Mouse (Mus musculus) intestine, postnatal 0 days (tissue): Measurements from ENCODE around the gene Dbil5. TPM values are rescaled to one million over a fixed set of nuclear protein-coding genes. Genes with fewer than 3 reads are reported as not detected.

Experiments used
- ATAC-seq: fragments of 200-750 bp; cut with Nextera tagmentation; 2 replicates; pipeline ENCODE4 v1.8.0; 2017; ENCODE audit warnings: mild to moderate bottlenecking, moderate TSS enrichment, moderate library complexity
- H3K27ac ChIP-seq: fragments of 300-500 bp; sonication (generic); 2 replicates; pipeline ENCODE4 v1.5.1; 2014; ENCODE audit warnings: mild to moderate bottlenecking, low read depth, low read length, moderate library complexity
- H3K27me3 ChIP-seq: fragments of 300-500 bp; sonication (generic); replicated peaks from 2 replicates; pipeline ENCODE4 v1.6.1; 2014; ENCODE audit warnings: low read length, mixed read lengths; ENCODE audit not compliant: control insufficient read depth, insufficient read depth
- H3K36me3 ChIP-seq: fragments of 300-500 bp; sonication (generic); 2 replicates; pipeline ENCODE4 v1.6.1; 2014; ENCODE audit warnings: mild to moderate bottlenecking, moderate library complexity; ENCODE audit not compliant: control insufficient read depth, insufficient read depth
- H3K4me1 ChIP-seq: fragments of 300-500 bp; sonication (generic); replicated peaks from 2 replicates; pipeline ENCODE4 v1.6.1; 2014; ENCODE audit warnings: antibody characterized with exemption, low read length, mixed read lengths; ENCODE audit not compliant: control insufficient read depth, insufficient read depth
- H3K4me2 ChIP-seq: fragments of 300-500 bp; sonication (generic); replicated peaks from 2 replicates; pipeline ENCODE4 v1.6.1; 2014; ENCODE audit warnings: low read depth, mild to moderate bottlenecking, moderate library complexity
- H3K4me3 ChIP-seq: fragments of 300-500 bp; sonication (generic); 2 replicates; pipeline ENCODE4 v1.5.1; 2014; ENCODE audit warnings: low read depth, low read length
- H3K9ac ChIP-seq: fragments of 300-500 bp; sonication (generic); 2 replicates; pipeline ENCODE4 v1.6.1; 2014; ENCODE audit warnings: mild to moderate bottlenecking, low read depth, low read length
- H3K9me3 ChIP-seq: fragments of 300-500 bp; sonication (generic); 2 replicates; pipeline ENCODE4 v1.6.1; 2016; ENCODE audit warnings: mixed run types; ENCODE audit not compliant: control insufficient read depth
- CTCF ChIP-seq: sonication (generic); IDR thresholded peaks from 2 replicates; pipeline ENCODE4 v1.5.1; 2016; ENCODE audit warnings: low read depth, mild to moderate bottlenecking, control low read depth, antibody characterized with exemption, moderate library complexity
- WGBS: fragments of 180-500 bp; shearing (Covaris S2); extraction: QIAGEN DNeasy Blood & Tissue Kit; methylation state at CpG from one replicate; pipeline ENCODE4 v1.1.7; 2014; 5-methylcytosine and 5-hydroxymethylcytosine counted together
- polyA plus RNA-seq: library from polyadenylated mRNA; unstranded; fragments of >200 nt; fragmentation: Nextera tagmentation; extraction: Ambion mirVana; gene quantifications from 2 replicates; pipeline ENCODE4 v1.2.1, GENCODE M21; 2015

Dbil5 gene
- polyA plus RNA-seq, 1 experiment from 2014 or later, result 0.86 TPM

DNA sequence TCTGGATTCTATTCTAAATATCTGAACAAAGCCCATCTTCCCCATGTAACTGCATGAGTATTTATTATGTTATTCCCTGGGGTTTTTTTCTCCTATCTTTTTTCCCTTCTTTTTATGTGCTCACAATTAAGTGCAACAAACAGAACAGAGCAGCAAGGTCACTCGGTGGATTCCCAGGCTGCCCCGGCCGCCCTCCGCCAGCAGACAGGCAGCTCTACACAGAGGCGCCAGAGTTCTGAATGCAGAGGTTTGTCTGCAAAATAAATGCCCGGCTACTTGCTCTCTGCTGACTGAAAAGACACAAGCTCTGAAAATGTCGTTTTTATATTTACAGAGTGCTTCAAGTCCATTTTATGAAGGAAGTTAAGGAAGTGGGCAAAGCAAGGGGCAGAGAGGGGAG is 50.1 kb downstream of the Dbil5 start:
- no peak for ATAC-seq
- no peaks in the 10 kb centered on the region for H3K4me1 ChIP-seq
- WGBS, result 68% methylated on average over 7 of the region's 7 CpGs
- H3K4me2 ChIP-seq, result no peak overlapping the region
- H3K4me3 ChIP-seq, result no peak overlapping the region
- H3K36me3 ChIP-seq, result 0 out of 2 replicates have a peak, but pooled peaks cover 6% of the 10 kb centered on the region
- no peak overlapping the region for H3K9ac ChIP-seq
- no peaks in the 10 kb centered on the region for H3K27me3 ChIP-seq
- H3K27ac ChIP-seq, result no peak overlapping the region
- H3K9me3 ChIP-seq, result no peaks in the 10 kb centered on the region
- no peak for TF ChIP-seq CTCF

DNA sequence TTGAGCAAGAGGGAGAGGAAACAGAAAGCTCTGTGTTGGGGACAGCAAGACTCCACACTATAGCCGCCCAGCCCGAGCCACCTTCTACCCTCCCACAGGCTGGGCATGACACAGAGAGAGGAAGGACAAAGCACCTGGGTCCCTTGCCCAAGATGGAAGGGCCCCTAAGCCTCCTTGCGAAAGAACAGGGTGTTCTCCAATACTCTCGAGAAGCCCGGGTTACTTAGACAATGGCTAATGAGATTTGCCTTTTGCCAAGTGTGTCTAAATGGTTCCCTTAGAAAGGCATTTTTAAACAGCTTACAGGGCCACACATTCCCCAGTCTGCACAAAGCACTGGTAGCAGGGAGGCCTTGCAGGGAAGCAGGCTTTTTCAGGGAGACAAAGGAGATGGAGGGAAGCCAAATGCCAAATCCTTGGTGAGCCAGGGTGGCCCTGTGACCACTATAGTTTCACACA is 50.6 kb downstream of the Dbil5 start:
- WGBS, result 68% methylated on average over 5 of the region's 5 CpGs
- H3K27me3 ChIP-seq, result no peaks in the 10 kb centered on the region
- H3K27ac ChIP-seq, result no peak overlapping the region
- H3K9ac ChIP-seq, result no peak overlapping the region
- H3K9me3 ChIP-seq, result no peaks in the 10 kb centered on the region
- TF ChIP-seq CTCF, result no peak
- ATAC-seq, result no peak
- 0 out of 2 replicates have a peak, but pooled peaks cover 6% of the 10 kb centered on the region for H3K36me3 ChIP-seq
- H3K4me3 ChIP-seq, result no peak overlapping the region
- no peak overlapping the region for H3K4me2 ChIP-seq
- H3K4me1 ChIP-seq, result no peaks in the 10 kb centered on the region

Other genes with a start within 250 kb of the Dbil5 start
- 0.17 TPM in 1 of 2 replicates, not detected in the other for gene 1700016K19Rik, start 217.7 kb upstream of the Dbil5 start, polyA plus RNA-seq
- 24.2 and 26.8 TPM in 2 replicates for gene Rflnb, start 189.8 kb upstream of the Dbil5 start, polyA plus RNA-seq
- gene Vps53, start 38.0 kb upstream of the Dbil5 start, polyA plus RNA-seq, result 43.3 and 44.8 TPM in 2 replicates
- 15.5 and 19.9 TPM in 2 replicates for gene Fam57a, start 37.9 kb upstream of the Dbil5 start, polyA plus RNA-seq
- 5.7 and 7.5 TPM in 2 replicates for gene Gemin4, start 56 bp downstream of the Dbil5 start, polyA plus RNA-seq
- 8.4 and 8.9 TPM in 2 replicates for gene Mrm3, start 26.1 kb downstream of the Dbil5 start, polyA plus RNA-seq
- gene Glod4, start 26.1 kb downstream of the Dbil5 start, polyA plus RNA-seq, result 68.9 and 77.2 TPM in 2 replicates
- 14.9 and 15.9 TPM in 2 replicates for gene Nxn, start 181.5 kb downstream of the Dbil5 start, polyA plus RNA-seq
- gene Timm22, start 189.3 kb downstream of the Dbil5 start, polyA plus RNA-seq, result 95.2 and 96.0 TPM in 2 replicates